Mouse (Mus musculus) G1E (cell line): ENCODE data around the gene Zfp330.

Experiments used
- CTCF ChIP-seq: IDR thresholded peaks from 2 replicates; pipeline ENCODE4 v1.5.1; 2012; ENCODE audit warnings: low read depth, low read length, inconsistent platforms, mixed read lengths
- GATA1 ChIP-seq: IDR thresholded peaks from 2 replicates; pipeline ENCODE4 v1.6.1; 2012; ENCODE audit warnings: borderline replicate concordance, low read length, inconsistent platforms, mixed read lengths

GRCm38 (mm10) chr8:82774482-82774881, 522 bp upstream of the Zfp330 start:
- TF ChIP-seq CTCF (no peak), GATA1 (no peak)
